Mouse (Mus musculus): ENCODE measurements at regions not wholly inside any gene's neighbourhood (a gene's known extent, or its start where the extent isn't known, plus 50 kb on each side); places are given as distances from the start of the nearest gene placed in this dataset.

- Histone ChIP-seq H3K27ac (replicated peaks; ENCODE audit: low read depth, low read length) (no peak overlapping the region), H3K27me3 (replicated peaks; ENCODE audit: control insufficient read depth, insufficient read depth, low read length) (no peaks in the 10 kb centered on the region), H3K4me2 (ENCODE audit: low read depth, low read length) (peak overlapping the region; percentile 20; the same call in 1 of the 2 replicates), H3K4me1 (ENCODE audit: control insufficient read depth, insufficient read depth, low read length) (peaks cover 14% of the 10 kb centered on the region), H3K4me3 (ENCODE audit: low read depth, low read length) (no peak overlapping the region), H3K9ac (ENCODE audit: low read depth, low read length) (no peak overlapping the region), H3K9me3 (ENCODE audit: control insufficient read depth, low read length) (no peaks in the 10 kb centered on the region), H3K36me3 (ENCODE audit: control insufficient read depth, insufficient read depth, low read length) (no peaks in the 10 kb centered on the region)
- WGBS: 8% methylated on average over 5 of the region's 5 CpGs
- peak; percentile 70 for DNase-seq (ENCODE audit: low spot score)
- peak; percentile 42 for ATAC-seq (ENCODE audit: low read depth)
These were observed 133.7 kb upstream of the Peli2 start for GRCm38 (mm10) chr14:47986941-47987340.

- Histone ChIP-seq H3K36me3 (ENCODE audit: control insufficient read depth, insufficient read depth, low read length) (no peaks in the 10 kb centered on the region), H3K9me3 (ENCODE audit: control insufficient read depth, low read length) (no peaks in the 10 kb centered on the region), H3K4me3 (ENCODE audit: low read depth, low read length) (no peak overlapping the region), H3K4me2 (ENCODE audit: low read depth, low read length) (no peak overlapping the region), H3K27ac (replicated peaks; ENCODE audit: low read depth, low read length) (no peak overlapping the region), H3K27me3 (replicated peaks; ENCODE audit: control insufficient read depth, insufficient read depth, low read length) (no peaks in the 10 kb centered on the region), H3K9ac (ENCODE audit: low read depth, low read length) (no peak overlapping the region), H3K4me1 (ENCODE audit: control insufficient read depth, insufficient read depth, low read length) (peaks cover 14% of the 10 kb centered on the region)
- 38% methylated on average over 7 of the region's 7 CpGs for WGBS
- DNase-seq (ENCODE audit: low spot score) (peak; percentile 22), ATAC-seq (ENCODE audit: low read depth) (no peak)
These were observed 133.1 kb upstream of the Peli2 start for GRCm38 (mm10) chr14:47987392-47988075.

- no peaks in the 10 kb centered on the region for H3K27me3 ChIP-seq (replicated peaks; ENCODE audit: control insufficient read depth, insufficient read depth, low read length)
- no peak overlapping the region for H3K9ac ChIP-seq (ENCODE audit: low read depth, low read length)
- no peak overlapping the region for H3K4me2 ChIP-seq (ENCODE audit: low read depth, low read length)
- H3K27ac ChIP-seq (replicated peaks; ENCODE audit: low read depth, low read length): no peak overlapping the region
- H3K9me3 ChIP-seq (ENCODE audit: control insufficient read depth, low read length): no peaks in the 10 kb centered on the region
- DNase-seq (ENCODE audit: low spot score) (no peak), ATAC-seq (ENCODE audit: low read depth) (no peak)
- no peaks in the 10 kb centered on the region for H3K36me3 ChIP-seq (ENCODE audit: control insufficient read depth, insufficient read depth, low read length)
- H3K4me1 ChIP-seq (ENCODE audit: control insufficient read depth, insufficient read depth, low read length): peaks cover 14% of the 10 kb centered on the region
- H3K4me3 ChIP-seq (ENCODE audit: low read depth, low read length): no peak overlapping the region
- 64% methylated on average over 3 of the region's 3 CpGs for WGBS
These were observed 132.5 kb upstream of the Peli2 start for GRCm38 (mm10) chr14:47988131-47988530.

GRCm38 (mm10) chr14:47989315-47989714, 131.3 kb upstream of the Peli2 start:
- H3K4me3 ChIP-seq (ENCODE audit: low read depth, low read length): no peak overlapping the region
- no peak overlapping the region for H3K9ac ChIP-seq (ENCODE audit: low read depth, low read length)
- ATAC-seq (ENCODE audit: low read depth) (no peak), DNase-seq (ENCODE audit: low spot score) (peak; percentile 59)
- 34% methylated on average over 5 of the region's 5 CpGs for WGBS
- no peaks in the 10 kb centered on the region for H3K27me3 ChIP-seq (replicated peaks; ENCODE audit: control insufficient read depth, insufficient read depth, low read length)
- peaks cover 14% of the 10 kb centered on the region for H3K4me1 ChIP-seq (ENCODE audit: control insufficient read depth, insufficient read depth, low read length)
- H3K9me3 ChIP-seq (ENCODE audit: control insufficient read depth, low read length): no peaks in the 10 kb centered on the region
- no peak overlapping the region for H3K4me2 ChIP-seq (ENCODE audit: low read depth, low read length)
- H3K27ac ChIP-seq (replicated peaks; ENCODE audit: low read depth, low read length): no peak overlapping the region
- no peaks in the 10 kb centered on the region for H3K36me3 ChIP-seq (ENCODE audit: control insufficient read depth, insufficient read depth, low read length)

GRCm38 (mm10) chr14:47990716-47991115, 129.9 kb upstream of the Peli2 start:
- peaks cover 14% of the 10 kb centered on the region for H3K4me1 ChIP-seq (ENCODE audit: control insufficient read depth, insufficient read depth, low read length)
- no peak overlapping the region for H3K4me3 ChIP-seq (ENCODE audit: low read depth, low read length)
- no peak overlapping the region for H3K4me2 ChIP-seq (ENCODE audit: low read depth, low read length)
- H3K9ac ChIP-seq (ENCODE audit: low read depth, low read length): no peak overlapping the region
- no peak overlapping the region for H3K27ac ChIP-seq (replicated peaks; ENCODE audit: low read depth, low read length)
- DNase-seq (ENCODE audit: low spot score): no peak
- no peaks in the 10 kb centered on the region for H3K9me3 ChIP-seq (ENCODE audit: control insufficient read depth, low read length)
- ATAC-seq (ENCODE audit: low read depth): no peak
- no peaks in the 10 kb centered on the region for H3K36me3 ChIP-seq (ENCODE audit: control insufficient read depth, insufficient read depth, low read length)
- 72% methylated on average over 3 of the region's 3 CpGs for WGBS
- H3K27me3 ChIP-seq (replicated peaks; ENCODE audit: control insufficient read depth, insufficient read depth, low read length): no peaks in the 10 kb centered on the region

GRCm38 (mm10) chr14:47991546-47991945, 129.1 kb upstream of the Peli2 start:
- WGBS: 92% methylated on average over 7 of the region's 7 CpGs
- Histone ChIP-seq H3K9ac (ENCODE audit: low read depth, low read length) (no peak overlapping the region), H3K27ac (replicated peaks; ENCODE audit: low read depth, low read length) (no peak overlapping the region), H3K27me3 (replicated peaks; ENCODE audit: control insufficient read depth, insufficient read depth, low read length) (no peaks in the 10 kb centered on the region), H3K4me2 (ENCODE audit: low read depth, low read length) (no peak overlapping the region), H3K9me3 (ENCODE audit: control insufficient read depth, low read length) (no peaks in the 10 kb centered on the region), H3K4me3 (ENCODE audit: low read depth, low read length) (no peak overlapping the region), H3K36me3 (ENCODE audit: control insufficient read depth, insufficient read depth, low read length) (no peaks in the 10 kb centered on the region), H3K4me1 (ENCODE audit: control insufficient read depth, insufficient read depth, low read length) (peaks cover 11% of the 10 kb centered on the region)
- ATAC-seq (ENCODE audit: low read depth) (no peak), DNase-seq (ENCODE audit: low spot score) (no peak)

GRCm38 (mm10) chr14:47992091-47992490, 128.5 kb upstream of the Peli2 start:
- ATAC-seq (ENCODE audit: low read depth): no peak
- H3K9ac ChIP-seq (ENCODE audit: low read depth, low read length): no peak overlapping the region

GRCm38 (mm10) chr14:47992851-47993250, 127.8 kb upstream of the Peli2 start:
- no peak for ATAC-seq (ENCODE audit: low read depth)
- Histone ChIP-seq H3K9ac (ENCODE audit: low read depth, low read length) (no peak overlapping the region), H3K27ac (replicated peaks; ENCODE audit: low read depth, low read length) (no peak overlapping the region), H3K4me1 (ENCODE audit: control insufficient read depth, insufficient read depth, low read length) (no peaks in the 10 kb centered on the region), H3K36me3 (ENCODE audit: control insufficient read depth, insufficient read depth, low read length) (no peaks in the 10 kb centered on the region), H3K4me2 (ENCODE audit: low read depth, low read length) (no peak overlapping the region), H3K9me3 (ENCODE audit: control insufficient read depth, low read length) (no peaks in the 10 kb centered on the region), H3K27me3 (replicated peaks; ENCODE audit: control insufficient read depth, insufficient read depth, low read length) (no peaks in the 10 kb centered on the region), H3K4me3 (ENCODE audit: low read depth, low read length) (no peak overlapping the region)
- no peak for DNase-seq (ENCODE audit: low spot score)
- WGBS: 97% methylated on average over 5 of the region's 5 CpGs

More at GRCm38 (mm10) chr14:47992091-47992490, 128.5 kb upstream of the Peli2 start:
- DNase-seq (ENCODE audit: low spot score): no peak
- peaks cover 8% of the 10 kb centered on the region; the same call in 1 of the 2 replicates for H3K4me1 ChIP-seq (ENCODE audit: control insufficient read depth, insufficient read depth, low read length)
- 68% methylated on average over 5 of the region's 5 CpGs for WGBS
- no peak overlapping the region for H3K4me2 ChIP-seq (ENCODE audit: low read depth, low read length)
- no peak overlapping the region for H3K27ac ChIP-seq (replicated peaks; ENCODE audit: low read depth, low read length)
- H3K9me3 ChIP-seq (ENCODE audit: control insufficient read depth, low read length): no peaks in the 10 kb centered on the region
- no peaks in the 10 kb centered on the region for H3K27me3 ChIP-seq (replicated peaks; ENCODE audit: control insufficient read depth, insufficient read depth, low read length)
- H3K36me3 ChIP-seq (ENCODE audit: control insufficient read depth, insufficient read depth, low read length): no peaks in the 10 kb centered on the region
- no peak overlapping the region for H3K4me3 ChIP-seq (ENCODE audit: low read depth, low read length)

GRCm38 (mm10) chr14:47998936-47999335, 121.7 kb upstream of the Peli2 start:
- Histone ChIP-seq H3K9me3 (ENCODE audit: control insufficient read depth, low read length) (no peaks in the 10 kb centered on the region), H3K9ac (ENCODE audit: low read depth, low read length) (no peak overlapping the region), H3K4me2 (ENCODE audit: low read depth, low read length) (no peak overlapping the region), H3K36me3 (ENCODE audit: control insufficient read depth, insufficient read depth, low read length) (no peaks in the 10 kb centered on the region), H3K4me1 (ENCODE audit: control insufficient read depth, insufficient read depth, low read length) (no peaks in the 10 kb centered on the region), H3K27ac (replicated peaks; ENCODE audit: low read depth, low read length) (no peak overlapping the region), H3K4me3 (ENCODE audit: low read depth, low read length) (no peak overlapping the region), H3K27me3 (replicated peaks; ENCODE audit: control insufficient read depth, insufficient read depth, low read length) (no peaks in the 10 kb centered on the region)
- ATAC-seq (ENCODE audit: low read depth) (no peak), DNase-seq (ENCODE audit: low spot score) (no peak)
- WGBS: 92% methylated on average over 8 of the region's 8 CpGs

Data from embryonic facial prominence, embryonic 14.5 days (tissue).